Mouse (Mus musculus) intestine, embryonic 16.5 days (tissue): ENCODE measurements around the gene Amotl2. TPM values are rescaled to one million over a fixed set of nuclear protein-coding genes. Genes with fewer than 3 reads are reported as not detected.
A peak's percentile ranks its signal among the peaks of the same experiment; 100 is the strongest.

ENCODE experiments used
- ATAC-seq: fragments of 200-750 bp; cut with Nextera tagmentation; 2 replicates; pipeline ENCODE4 v1.8.0; 2017; ENCODE audit warnings: moderate TSS enrichment, moderate library complexity
- H3K27ac ChIP-seq: fragments of 300-500 bp; sonication (generic); 2 replicates; pipeline ENCODE4 v1.5.1; 2014; ENCODE audit warnings: mild to moderate bottlenecking, low read length
- H3K27me3 ChIP-seq: fragments of 300-500 bp; sonication (generic); replicated peaks from 2 replicates; pipeline ENCODE4 v1.6.1; 2014; ENCODE audit warnings: low read length, control low read depth, mixed read lengths; ENCODE audit not compliant: control insufficient read depth, insufficient read depth
- H3K36me3 ChIP-seq: fragments of 300-500 bp; sonication (generic); 2 replicates; pipeline ENCODE4 v1.6.1; 2014; ENCODE audit warnings: low read length, control low read depth; ENCODE audit not compliant: control insufficient read depth, insufficient read depth
- H3K4me1 ChIP-seq: fragments of 300-500 bp; sonication (generic); 2 replicates; pipeline ENCODE4 v1.6.1; 2014; ENCODE audit warnings: low read length, control low read depth, mixed read lengths; ENCODE audit not compliant: control insufficient read depth, insufficient read depth
- H3K4me2 ChIP-seq: fragments of 300-500 bp; sonication (generic); 2 replicates; pipeline ENCODE4 v1.6.1; 2014; ENCODE audit warnings: low read depth, low read length, control low read depth
- H3K4me3 ChIP-seq: fragments of 300-500 bp; sonication (generic); 2 replicates; pipeline ENCODE4 v1.5.1; 2014; ENCODE audit warnings: mild to moderate bottlenecking, low read length
- H3K9ac ChIP-seq: fragments of 300-500 bp; sonication (generic); 2 replicates; pipeline ENCODE4 v1.6.1; 2014; ENCODE audit warnings: low read depth, low read length
- H3K9me3 ChIP-seq: fragments of 300-500 bp; sonication (generic); 2 replicates; pipeline ENCODE4 v1.6.1; 2016; ENCODE audit warnings: low read length, control low read depth; ENCODE audit not compliant: control insufficient read depth
- WGBS: fragments of 180-500 bp; shearing (Covaris S2); extraction: QIAGEN DNeasy Blood & Tissue Kit; methylation state at CpG from one replicate; pipeline ENCODE4 v1.1.7; 2014; 5-methylcytosine and 5-hydroxymethylcytosine counted together
- polyA plus RNA-seq: library from polyadenylated mRNA; unstranded; fragments of >200 nt; fragmentation: Nextera tagmentation; extraction: Ambion mirVana; gene quantifications from 2 replicates; pipeline ENCODE4 v1.2.1, GENCODE M21; 2015

The Amotl2 gene
- polyA plus RNA-seq, 1 experiment from 2014 or later, result 20.4 TPM

DNA sequence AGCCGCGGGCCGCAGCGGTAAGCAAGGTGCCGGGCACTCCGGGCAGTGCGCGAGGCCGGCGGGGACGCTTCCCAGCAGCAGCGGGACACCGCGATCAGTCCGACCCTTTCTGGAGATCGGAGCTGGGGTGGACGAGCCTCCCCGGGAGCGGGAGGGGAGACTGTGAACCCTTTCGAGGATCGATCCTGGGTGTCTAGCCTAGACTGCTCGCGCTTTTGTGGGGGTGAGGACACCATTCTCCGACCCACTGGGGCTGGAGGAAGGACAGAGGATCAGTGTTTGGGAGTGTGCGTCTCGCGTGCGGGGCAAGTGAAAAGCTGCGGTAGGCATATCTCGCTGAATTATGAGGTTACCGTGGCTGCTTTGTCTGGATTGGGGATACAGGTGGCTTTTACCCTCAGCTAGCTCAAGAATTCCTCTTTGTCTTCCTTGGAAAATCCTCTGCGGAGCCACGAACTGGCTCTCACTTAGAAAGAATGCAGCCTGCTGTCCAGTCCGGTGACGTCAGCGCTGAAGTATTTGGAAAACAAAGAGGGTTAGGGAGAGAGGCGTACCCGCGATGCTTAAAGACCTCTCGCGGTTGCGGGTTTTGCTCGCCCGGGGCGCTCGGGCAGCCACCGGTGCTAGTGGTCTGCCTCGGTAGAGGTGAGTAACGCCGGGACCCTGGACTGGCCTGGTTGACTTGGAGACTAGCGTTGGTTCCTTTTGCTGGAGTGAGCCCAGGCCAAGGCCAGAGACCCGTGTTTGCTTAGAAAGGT is 1.6 kb downstream of the Amotl2 start:
- Histone ChIP-seq H3K27ac (peak overlapping the region; percentile 98), H3K27me3 (no peaks in the 10 kb centered on the region), H3K4me1 (peaks cover 57% of the 10 kb centered on the region), H3K9ac (peak overlapping the region; percentile 97), H3K9me3 (no peaks in the 10 kb centered on the region), H3K36me3 (0 out of 2 replicates have a peak, but pooled peaks cover 6% of the 10 kb centered on the region), H3K4me3 (peak overlapping the region; percentile 90), H3K4me2 (peak overlapping the region; percentile 92)
- ATAC-seq, result peak; percentile 45
- under 1% methylated on average over 52 of the region's 52 CpGs for WGBS

DNA sequence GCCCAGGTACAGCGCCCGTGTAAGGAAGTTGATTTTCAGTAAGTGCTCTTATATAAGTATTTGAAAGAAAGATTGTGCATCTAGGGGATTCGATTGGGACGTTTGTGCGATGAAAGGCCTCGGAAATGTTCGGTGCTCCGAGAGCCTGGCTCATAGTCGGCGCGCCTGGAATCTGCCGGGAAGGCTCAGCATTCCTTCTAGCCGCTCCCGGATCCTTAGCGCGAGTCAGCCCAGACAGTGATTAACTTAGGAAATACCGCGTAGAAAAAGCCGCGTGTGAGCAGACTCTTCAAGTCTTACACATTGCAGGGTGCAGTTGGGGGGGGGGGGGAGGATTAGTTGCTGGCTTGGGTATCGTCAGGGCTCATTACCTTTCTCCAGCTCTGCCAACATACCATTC is 2.2 kb downstream of the Amotl2 start:
- under 1% methylated on average over 21 of the region's 21 CpGs for WGBS
- Histone ChIP-seq H3K4me1 (peaks cover 63% of the 10 kb centered on the region), H3K27me3 (no peaks in the 10 kb centered on the region), H3K4me2 (peak overlapping the region; percentile 92), H3K9me3 (no peaks in the 10 kb centered on the region), H3K36me3 (peaks cover 12% of the 10 kb centered on the region; the same call in 1 of the 2 replicates), H3K4me3 (peak overlapping the region; percentile 90), H3K9ac (peak overlapping the region; percentile 97), H3K27ac (peak overlapping the region; percentile 98)
- no peak for ATAC-seq

DNA sequence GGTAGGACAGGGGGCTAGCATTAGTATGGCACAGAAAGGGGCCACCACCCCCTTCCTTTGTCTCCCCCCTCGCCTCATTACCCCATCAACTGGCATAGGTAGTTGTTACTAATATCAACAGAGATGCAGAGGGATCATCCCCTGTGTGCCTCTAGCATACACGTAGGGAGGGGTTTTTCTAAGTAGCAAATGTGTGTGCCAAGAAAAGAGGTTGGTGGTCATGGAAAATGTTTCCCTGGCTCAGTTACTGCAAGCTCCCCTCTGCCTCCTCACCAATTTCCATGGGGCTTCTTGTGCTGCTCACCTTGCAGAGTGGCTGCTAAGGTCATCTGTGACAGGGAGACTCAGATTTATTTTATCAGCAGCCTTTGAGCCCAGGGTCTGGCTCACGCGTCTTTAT is 2.6 kb downstream of the Amotl2 start:
- 11% methylated on average over 4 of the region's 4 CpGs for WGBS

DNA sequence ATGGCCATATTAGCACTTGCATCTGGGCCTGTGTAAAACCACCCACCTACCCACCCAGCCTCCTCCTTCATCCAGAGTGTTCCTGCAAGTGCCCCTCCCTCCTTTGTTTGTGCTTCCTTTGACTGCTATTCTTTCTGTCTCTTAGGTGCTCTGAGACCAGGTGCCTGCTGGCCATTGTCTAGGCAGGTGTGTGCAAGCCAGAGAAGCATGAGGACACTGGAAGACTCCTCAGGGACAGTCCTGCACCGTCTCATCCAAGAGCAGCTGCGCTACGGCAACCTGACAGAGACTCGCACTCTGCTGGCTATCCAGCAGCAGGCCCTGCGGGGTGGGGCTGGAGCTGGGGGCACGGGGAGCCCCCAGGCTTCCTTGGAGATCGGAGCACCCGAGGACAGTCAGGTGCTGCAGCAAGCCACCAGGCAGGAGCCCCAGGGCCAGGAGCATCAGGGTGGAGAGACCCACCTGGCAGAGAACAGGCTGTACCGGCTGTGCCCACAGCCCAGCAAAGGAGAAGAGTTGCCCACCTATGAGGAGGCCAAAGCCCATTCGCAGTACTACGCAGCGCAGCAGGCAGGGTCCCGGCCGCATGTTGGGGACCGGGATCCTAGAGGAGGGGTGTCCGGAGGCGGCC is 3.6 kb downstream of the Amotl2 start:
- WGBS, result 50% methylated on average over 17 of the region's 17 CpGs
- Histone ChIP-seq H3K4me1 (peaks cover 69% of the 10 kb centered on the region), H3K27me3 (no peaks in the 10 kb centered on the region), H3K4me2 (peak overlapping the region; percentile 92), H3K27ac (peak overlapping the region; percentile 42), H3K36me3 (peaks cover 16% of the 10 kb centered on the region; the same call in 1 of the 2 replicates), H3K9ac (peak overlapping the region; percentile 97), H3K9me3 (no peaks in the 10 kb centered on the region), H3K4me3 (peak overlapping the region; percentile 90)
- no peak for ATAC-seq

More for the DNA sequence above, 2.6 kb downstream of the Amotl2 start:
- peaks cover 12% of the 10 kb centered on the region; the same call in 1 of the 2 replicates for H3K36me3 ChIP-seq
- peaks cover 66% of the 10 kb centered on the region for H3K4me1 ChIP-seq
- no peaks in the 10 kb centered on the region for H3K27me3 ChIP-seq
- H3K9me3 ChIP-seq, result no peaks in the 10 kb centered on the region
- ATAC-seq, result no peak
- H3K4me2 ChIP-seq, result peak overlapping the region; percentile 92
- peak overlapping the region; percentile 97 for H3K9ac ChIP-seq
- H3K27ac ChIP-seq, result peak overlapping the region; percentile 98
- H3K4me3 ChIP-seq, result peak overlapping the region; percentile 90

DNA sequence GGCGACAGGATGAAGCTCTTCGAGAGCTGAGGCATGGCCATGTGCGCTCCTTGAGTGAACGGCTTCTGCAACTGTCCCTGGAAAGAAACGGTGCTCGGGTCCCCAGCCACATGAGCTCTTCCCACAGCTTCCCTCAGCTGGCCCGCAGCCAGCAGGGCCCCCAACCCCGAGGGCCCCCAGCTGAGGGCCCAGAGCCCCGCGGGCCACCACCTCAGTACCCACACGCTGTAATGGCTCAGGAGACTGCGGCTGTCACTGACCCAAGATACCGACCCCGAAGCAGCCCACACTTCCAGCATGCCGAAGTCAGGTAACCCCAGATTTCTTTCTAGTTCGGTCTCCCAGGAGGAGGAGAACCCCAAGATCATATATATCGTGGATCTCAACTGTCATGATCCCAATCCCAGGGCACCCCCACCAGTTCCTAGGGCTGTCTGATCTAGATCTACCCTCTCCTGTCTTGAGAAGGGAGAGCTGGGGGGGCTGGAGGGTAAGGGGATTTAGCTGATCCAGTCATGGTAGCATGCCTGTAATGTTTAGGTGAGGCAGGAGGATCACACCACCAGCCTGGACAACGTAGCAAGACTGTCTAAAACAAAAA is 4.2 kb downstream of the Amotl2 start:
- no peaks in the 10 kb centered on the region for H3K9me3 ChIP-seq
- H3K36me3 ChIP-seq, result peaks cover 21% of the 10 kb centered on the region; the same call in 1 of the 2 replicates

DNA sequence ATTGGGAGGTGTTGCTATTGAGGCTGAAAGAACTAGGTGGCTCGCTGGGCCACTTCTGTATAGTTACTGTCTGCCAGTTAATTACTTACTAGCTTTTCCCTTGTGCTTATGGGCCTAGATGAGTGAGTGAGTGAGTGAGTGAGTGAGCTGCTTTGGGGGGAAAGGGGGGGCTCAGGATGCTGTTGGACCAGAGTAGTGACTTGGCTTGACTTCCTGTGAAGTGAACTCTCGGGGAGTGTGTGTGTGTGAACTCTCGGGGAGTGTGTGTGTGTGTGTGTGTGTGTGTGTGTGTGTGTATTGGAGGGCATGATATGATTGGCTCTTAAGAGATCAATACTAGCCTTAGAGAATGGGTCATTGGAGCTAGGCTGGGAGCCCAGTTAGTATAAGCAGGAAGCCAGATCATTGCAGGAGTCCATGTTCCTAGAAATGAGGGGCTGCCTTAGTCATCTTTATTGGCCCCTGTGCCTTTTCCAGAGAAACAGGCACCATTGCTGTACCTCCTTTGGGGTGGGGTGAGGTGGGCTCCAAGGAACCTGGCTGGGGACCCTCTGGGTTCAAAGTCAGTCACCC is 5.0 kb downstream of the Amotl2 start:
- WGBS, result 47% methylated on average over 3 of the region's 3 CpGs
- no peak for ATAC-seq
- H3K9ac ChIP-seq, result peak overlapping the region; percentile 43
- no peaks in the 10 kb centered on the region for H3K9me3 ChIP-seq
- peak overlapping the region; percentile 92 for H3K4me2 ChIP-seq
- H3K27ac ChIP-seq, result peak overlapping the region; percentile 38
- H3K27me3 ChIP-seq, result no peaks in the 10 kb centered on the region
- H3K4me1 ChIP-seq, result peaks cover 72% of the 10 kb centered on the region
- H3K4me3 ChIP-seq, result peak overlapping the region; percentile 90
- peaks cover 21% of the 10 kb centered on the region; the same call in 1 of the 2 replicates for H3K36me3 ChIP-seq

More for the DNA sequence above, 4.2 kb downstream of the Amotl2 start:
- WGBS, result 52% methylated on average over 18 of the region's 18 CpGs
- peak overlapping the region; percentile 97 for H3K9ac ChIP-seq
- peaks cover 69% of the 10 kb centered on the region for H3K4me1 ChIP-seq
- H3K27me3 ChIP-seq, result no peaks in the 10 kb centered on the region
- H3K4me2 ChIP-seq, result peak overlapping the region; percentile 92
- no peak for ATAC-seq
- H3K27ac ChIP-seq, result no peak overlapping the region; the same call in 1 of the 2 replicates
- peak overlapping the region; percentile 90 for H3K4me3 ChIP-seq

DNA sequence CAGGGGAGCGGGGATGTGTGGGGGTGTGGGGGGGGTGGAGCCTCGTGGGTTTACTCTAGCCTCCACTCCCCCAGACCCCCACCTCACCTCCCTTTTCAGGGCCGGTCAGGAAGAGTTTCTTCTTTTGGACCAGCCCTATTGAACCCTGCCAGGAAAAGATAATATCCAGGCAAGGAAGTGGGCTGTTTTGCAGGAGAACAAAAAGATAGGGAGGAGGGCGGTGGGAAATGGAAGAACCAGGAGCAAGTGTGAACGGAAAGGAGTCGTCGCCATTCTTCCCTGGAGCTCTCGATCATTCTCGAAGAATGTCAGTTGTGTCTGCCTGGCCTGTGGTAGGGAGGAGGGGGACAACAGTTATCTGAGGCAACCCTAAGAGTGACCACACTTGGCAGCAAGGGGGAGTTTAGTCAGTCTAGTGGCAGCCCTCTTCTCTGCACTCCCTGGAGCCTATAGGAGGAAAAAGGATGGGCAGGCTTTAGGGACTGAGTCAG is 5.6 kb downstream of the Amotl2 start:
- 38% methylated on average over 9 of the region's 9 CpGs for WGBS
- Histone ChIP-seq H3K9ac (peak overlapping the region; percentile 43; the same call in 1 of the 2 replicates), H3K36me3 (peaks cover 26% of the 10 kb centered on the region; the same call in 1 of the 2 replicates), H3K9me3 (no peaks in the 10 kb centered on the region), H3K4me3 (peak overlapping the region; percentile 90), H3K27me3 (no peaks in the 10 kb centered on the region), H3K27ac (peak overlapping the region; percentile 38), H3K4me1 (peaks cover 72% of the 10 kb centered on the region), H3K4me2 (peak overlapping the region; percentile 92)
- no peak for ATAC-seq

DNA sequence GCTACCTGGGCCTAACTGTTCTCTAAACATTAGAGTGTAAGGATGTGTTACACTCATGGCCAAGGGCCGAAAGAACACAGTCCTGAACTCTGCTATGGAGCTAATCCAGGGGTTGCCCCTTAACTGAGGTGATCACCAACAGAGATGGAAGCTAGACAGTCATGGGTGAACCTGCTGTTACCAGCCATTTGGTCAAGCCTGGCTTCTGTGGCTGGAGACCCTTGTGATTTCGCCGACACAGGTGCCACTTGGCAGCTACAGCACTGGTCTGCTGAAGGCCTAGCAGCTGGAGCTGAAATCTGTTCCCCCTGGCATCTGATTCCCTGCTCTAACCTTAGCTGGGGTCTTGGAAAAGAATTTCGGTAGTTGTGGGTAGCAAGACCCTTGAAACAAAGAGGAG is 6.3 kb downstream of the Amotl2 start:
- Histone ChIP-seq H3K27me3 (no peaks in the 10 kb centered on the region), H3K36me3 (peaks cover 30% of the 10 kb centered on the region; the same call in 1 of the 2 replicates), H3K4me2 (peak overlapping the region; percentile 92; the same call in 1 of the 2 replicates), H3K4me1 (peaks cover 76% of the 10 kb centered on the region), H3K9me3 (no peaks in the 10 kb centered on the region), H3K4me3 (no peak overlapping the region), H3K27ac (no peak overlapping the region; the same call in 1 of the 2 replicates), H3K9ac (no peak overlapping the region)
- ATAC-seq, result no peak
- WGBS, result 89% methylated on average over 4 of the region's 4 CpGs
